Mouse (Mus musculus) forebrain, embryonic 13.5 days (tissue): ENCODE measurements around the gene Nadk. TPM values are rescaled to one million over a fixed set of nuclear protein-coding genes. Genes with fewer than 3 reads are reported as not detected.
A peak's percentile ranks its signal among the peaks of the same experiment; 100 is the strongest.

Source experiments
- ATAC-seq: fragments of 200-750 bp; cut with Nextera tagmentation; 2 replicates; pipeline ENCODE4 v1.8.0; 2017
- H3K27ac ChIP-seq: fragments of 300-500 bp; sonication (generic); 2 replicates; pipeline ENCODE4 v1.5.1; 2015; ENCODE audit warnings: inconsistent platforms, mild to moderate bottlenecking, moderate library complexity
- H3K27me3 ChIP-seq: fragments of 300-500 bp; sonication (generic); 2 replicates; pipeline ENCODE4 v1.6.1; 2015; ENCODE audit warnings: mild to moderate bottlenecking, inconsistent platforms
- H3K36me3 ChIP-seq: fragments of 300-500 bp; sonication (generic); 2 replicates; pipeline ENCODE4 v1.6.1; 2015; ENCODE audit warnings: mild to moderate bottlenecking, inconsistent platforms; ENCODE audit not compliant: poor library complexity, severe bottlenecking
- H3K4me1 ChIP-seq: fragments of 300-500 bp; sonication (generic); 2 replicates; pipeline ENCODE4 v1.6.1; 2015; ENCODE audit warnings: inconsistent platforms
- H3K4me2 ChIP-seq: fragments of 300-500 bp; sonication (generic); 2 replicates; pipeline ENCODE4 v1.6.1; 2015; ENCODE audit warnings: inconsistent platforms, mild to moderate bottlenecking, moderate library complexity
- H3K4me3 ChIP-seq: fragments of 300-500 bp; sonication (generic); 2 replicates; pipeline ENCODE4 v1.5.1; 2015; ENCODE audit warnings: mild to moderate bottlenecking, inconsistent platforms
- H3K9ac ChIP-seq: fragments of 300-500 bp; sonication (generic); 2 replicates; pipeline ENCODE4 v1.6.1; 2015; ENCODE audit warnings: mild to moderate bottlenecking, inconsistent platforms
- H3K9me3 ChIP-seq: fragments of 300-500 bp; sonication (generic); replicated peaks from 2 replicates; pipeline ENCODE4 v1.6.1; 2016; ENCODE audit warnings: inconsistent platforms
- WGBS: fragments of 180-500 bp; shearing (Covaris S2); methylation state at CpG from one replicate; pipeline ENCODE4 v1.1.7; 2015; 5-methylcytosine and 5-hydroxymethylcytosine counted together
- polyA plus RNA-seq: library from polyadenylated mRNA; unstranded; fragments of >200 nt; fragmentation: Nextera tagmentation; extraction: Ambion mirVana; gene quantifications from 2 replicates; pipeline ENCODE4 v1.2.1, GENCODE M21; 2015

The Nadk gene
- polyA plus RNA-seq, 1 experiment from 2014 or later = 88.7 TPM

GRCm38 (mm10) chr4:155613264-155613663 is 51.1 kb downstream of the Nadk start:
- Histone ChIP-seq H3K4me2 (no peak overlapping the region), H3K4me1 (no peaks in the 10 kb centered on the region), H3K27me3 (no peaks in the 10 kb centered on the region), H3K4me3 (no peak overlapping the region), H3K9me3 (no peaks in the 10 kb centered on the region), H3K9ac (no peak overlapping the region), H3K36me3 (peaks cover 80% of the 10 kb centered on the region), H3K27ac (no peak overlapping the region)
- WGBS = 98% methylated on average over 3 of the region's 3 CpGs
- ATAC-seq = no peak

DNA sequence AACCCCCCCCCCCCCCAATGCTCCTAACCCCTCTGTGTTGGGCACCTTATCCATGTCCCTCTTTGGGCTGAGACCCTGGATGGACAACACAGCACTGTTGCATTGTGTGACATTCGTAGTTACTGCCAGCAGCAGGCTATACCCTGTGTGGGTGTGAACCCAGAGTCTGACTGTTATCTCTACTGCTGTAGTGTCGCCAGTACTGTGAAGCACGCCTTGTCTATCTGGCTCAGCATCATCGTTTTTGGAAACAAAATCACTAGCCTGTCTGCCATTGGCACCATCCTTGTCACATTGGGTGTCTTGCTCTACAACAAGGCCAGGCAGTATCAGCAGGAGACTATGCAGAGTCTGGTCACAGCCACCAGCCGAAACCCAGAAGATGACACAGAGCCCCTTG is 56.1 kb downstream of the Nadk start:
- Histone ChIP-seq H3K4me1 (peaks cover 1% of the 10 kb centered on the region), H3K4me2 (no peak overlapping the region), H3K4me3 (no peak overlapping the region), H3K27ac (no peak overlapping the region), H3K9ac (no peak overlapping the region), H3K9me3 (no peaks in the 10 kb centered on the region), H3K36me3 (peaks cover 76% of the 10 kb centered on the region), H3K27me3 (no peaks in the 10 kb centered on the region)
- no peak for ATAC-seq
- 95% methylated on average over 5 of the region's 5 CpGs for WGBS

- ATAC-seq = peak; percentile 100
- Histone ChIP-seq H3K4me2 (peak within 1 kb of the TSS; percentile 75), H3K36me3 (peaks cover 46% of the 10 kb centered on the region)
Measured at GRCm38 (mm10) chr4:155624338-155625291, 62.4 kb downstream of the Nadk start, which contains the start of gene Cdk11b. Cdk11b (plus strand) TSS chr4:155624854.

GRCm38 (mm10) chr4:155630267-155630666 is 68.1 kb downstream of the Nadk start:
- Histone ChIP-seq H3K4me1 (peaks cover 4% of the 10 kb centered on the region), H3K27me3 (no peaks in the 10 kb centered on the region)
- ATAC-seq = no peak

More at GRCm38 (mm10) chr4:155624338-155625291, 62.4 kb downstream of the Nadk start, which contains the start of gene Cdk11b:
- H3K9me3 ChIP-seq = no peaks in the 10 kb centered on the region
- no peaks in the 10 kb centered on the region for H3K27me3 ChIP-seq
- peaks cover 13% of the 10 kb centered on the region for H3K4me1 ChIP-seq
- peak within 1 kb of the TSS; percentile 87 for H3K9ac ChIP-seq
- H3K4me3 ChIP-seq = peak within 1 kb of the TSS; percentile 97
- WGBS = under 1% methylated on average over 84 of the region's 84 CpGs
- peak within 1 kb of the TSS; percentile 89 for H3K27ac ChIP-seq

GRCm38 (mm10) chr4:155635766-155636499 is 73.8 kb downstream of the Nadk start:
- Histone ChIP-seq H3K27me3 (no peaks in the 10 kb centered on the region), H3K36me3 (peaks cover 91% of the 10 kb centered on the region), H3K9ac (no peak overlapping the region), H3K9me3 (no peaks in the 10 kb centered on the region), H3K4me2 (no peak overlapping the region), H3K4me1 (no peaks in the 10 kb centered on the region), H3K27ac (no peak overlapping the region), H3K4me3 (no peak overlapping the region)
- ATAC-seq = no peak

More at GRCm38 (mm10) chr4:155630267-155630666, 68.1 kb downstream of the Nadk start:
- no peak overlapping the region for H3K9ac ChIP-seq
- no peak overlapping the region for H3K27ac ChIP-seq
- no peak overlapping the region for H3K4me3 ChIP-seq
- H3K4me2 ChIP-seq = no peak overlapping the region
- 85% methylated on average over 6 of the region's 6 CpGs for WGBS
- H3K36me3 ChIP-seq = peaks cover 79% of the 10 kb centered on the region
- H3K9me3 ChIP-seq = no peaks in the 10 kb centered on the region

Other genes starting within 250 kb of the Nadk start
- 33.2 and 42.1 TPM in 2 replicates for gene Prkcz, start 201.0 kb upstream of the Nadk start, polyA plus RNA-seq
- 0.31 and 0.35 TPM in 2 replicates for gene Gabrd, start 164.3 kb upstream of the Nadk start, polyA plus RNA-seq
- 4.3 and 4.9 TPM in 2 replicates for gene Cfap74, start 153.2 kb upstream of the Nadk start, polyA plus RNA-seq
- 0.18 TPM in 1 of 2 replicates, not detected in the other for gene Tmem52, start 93.3 kb upstream of the Nadk start, polyA plus RNA-seq
- 937 and 949 TPM in 2 replicates for gene Gnb1, start 71.0 kb upstream of the Nadk start, polyA plus RNA-seq
- 10.6 and 10.7 TPM in 2 replicates for gene Slc35e2, start 39.0 kb downstream of the Nadk start, polyA plus RNA-seq
- 75.5 and 77.9 TPM in 2 replicates for gene Cdk11b, start 62.5 kb downstream of the Nadk start, polyA plus RNA-seq
- not detected in 2 replicates for gene Gm10563, start 83.0 kb downstream of the Nadk start, polyA plus RNA-seq
- 1.6 and 2.1 TPM in 2 replicates for gene Mmp23, start 91.0 kb downstream of the Nadk start, polyA plus RNA-seq
- 29.8 and 35.2 TPM in 2 replicates for gene Mib2, start 106.8 kb downstream of the Nadk start, polyA plus RNA-seq
- 1.9 and 2.3 TPM in 2 replicates for gene Fndc10, start 132.0 kb downstream of the Nadk start, polyA plus RNA-seq
- 160 and 162 TPM in 2 replicates for gene Ssu72, start 142.4 kb downstream of the Nadk start, polyA plus RNA-seq
- 1.9 and 2.4 TPM in 2 replicates for gene Tmem240, start 172.4 kb downstream of the Nadk start, polyA plus RNA-seq
- 79.2 and 93.3 TPM in 2 replicates for gene Atad3a, start 198.7 kb downstream of the Nadk start, polyA plus RNA-seq
- gene Vwa1, start 212.3 kb downstream of the Nadk start, polyA plus RNA-seq = 15.1 and 15.3 TPM in 2 replicates
- 0.20 and 0.45 TPM in 2 replicates for gene Tmem88b, start 223.5 kb downstream of the Nadk start, polyA plus RNA-seq
- 0.18 TPM in 1 of 2 replicates, not detected in the other for gene Ankrd65, start 228.1 kb downstream of the Nadk start, polyA plus RNA-seq
- 251 and 266 TPM in 2 replicates for gene Mrpl20, start 240.5 kb downstream of the Nadk start, polyA plus RNA-seq